Mouse (Mus musculus) small intestine, adult 2 months (tissue): ENCODE measurements around the gene Inpp5f.
A peak's percentile ranks its signal among the peaks of the same experiment; 100 is the strongest.

ENCODE experiments used
- CTCF ChIP-seq: fragments of 200-500 bp; IDR thresholded peaks from 2 replicates; pipeline ENCODE4 v1.5.1; 2012; ENCODE audit warnings: low read depth, mild to moderate bottlenecking, control low read depth, inconsistent platforms, low read length, moderate library complexity, mixed read lengths; ENCODE audit not compliant: insufficient replicate concordance, insufficient read length; ENCODE audit errors: extremely low read depth
- POLR2A ChIP-seq: fragments of 200-500 bp; IDR thresholded peaks from 2 replicates; pipeline ENCODE4 v1.6.1; 2012; ENCODE audit warnings: low read depth, mild to moderate bottlenecking, control low read depth, inconsistent platforms, low read length, moderate library complexity

- TF ChIP-seq CTCF (no peak), POLR2A (peak; percentile 79)
Measured at GRCm38 (mm10) chr7:128744684-128745485, 133.8 kb downstream of the Inpp5f start, which contains the start of gene Sec23ip.
